Mouse (Mus musculus): ENCODE measurements at regions not wholly inside any gene's neighbourhood (a gene's known extent, or its start where the extent isn't known, plus 50 kb on each side); places are given as distances from the start of the nearest gene placed in this dataset.

GRCm38 (mm10) chr4:81970472-81970871 is 527.9 kb upstream of the Mpdz start:
- TF ChIP-seq CTCF (IDR thresholded peaks at IDR 0.05) (no peak), EP300 (IDR thresholded peaks at IDR 0.05) (no peak)

All from lung, postnatal 0 days (tissue).